Mouse (Mus musculus) ES-E14 (cell line): Measurements from ENCODE around the gene Adam1b.

Source experiments
- HCFC1 ChIP-seq: IDR thresholded peaks from 2 replicates; pipeline ENCODE4 v1.6.1; 2012; ENCODE audit warnings: low read length, inconsistent platforms, borderline replicate concordance; ENCODE audit not compliant: insufficient read depth
- MAFK ChIP-seq: IDR thresholded peaks from 2 replicates; pipeline ENCODE4 v1.6.1; 2014; ENCODE audit warnings: mild to moderate bottlenecking, low read depth, low read length, inconsistent platforms; ENCODE audit not compliant: insufficient read depth
- ZNF384 ChIP-seq: IDR thresholded peaks from 2 replicates; pipeline ENCODE4 v1.6.1; 2012; ENCODE audit warnings: low read depth, low read length, inconsistent platforms

- TF ChIP-seq HCFC1 (no peak), ZNF384 (no peak), MAFK (no peak)
Observed at GRCm38 (mm10) chr5:121454503-121454782, 48.8 kb downstream of the Adam1b start.
